Mouse (Mus musculus) embryonic facial prominence, embryonic 15.5 days (tissue): ENCODE results near the gene Snapin. TPM values are rescaled to one million over a fixed set of nuclear protein-coding genes. Genes with fewer than 3 reads are reported as not detected.

Experiments used
- ATAC-seq: fragments of 200-750 bp; cut with Nextera tagmentation; 2 replicates; pipeline ENCODE4 v1.8.0; 2017; ENCODE audit warnings: low read depth, moderate TSS enrichment; ENCODE audit not compliant: insufficient number of reproducible peaks, low FRiP score, low TSS enrichment
- H3K27ac ChIP-seq: fragments of 300-500 bp; sonication (generic); replicated peaks from 2 replicates; pipeline ENCODE4 v1.5.1; 2015; ENCODE audit warnings: mild to moderate bottlenecking, inconsistent platforms
- H3K27me3 ChIP-seq: fragments of 300-500 bp; sonication (generic); 2 replicates; pipeline ENCODE4 v1.6.1; 2015; ENCODE audit warnings: inconsistent platforms
- H3K36me3 ChIP-seq: fragments of 300-500 bp; sonication (generic); 2 replicates; pipeline ENCODE4 v1.6.1; 2015; ENCODE audit warnings: mild to moderate bottlenecking, inconsistent platforms
- H3K4me1 ChIP-seq: fragments of 300-500 bp; sonication (generic); 2 replicates; pipeline ENCODE4 v1.6.1; 2015; ENCODE audit warnings: inconsistent platforms
- H3K4me2 ChIP-seq: fragments of 300-500 bp; sonication (generic); replicated peaks from 2 replicates; pipeline ENCODE4 v1.6.1; 2015; ENCODE audit warnings: mild to moderate bottlenecking, inconsistent platforms
- H3K4me3 ChIP-seq: fragments of 300-500 bp; sonication (generic); replicated peaks from 2 replicates; pipeline ENCODE4 v1.5.1; 2015; ENCODE audit warnings: mild to moderate bottlenecking, inconsistent platforms
- H3K9ac ChIP-seq: fragments of 300-500 bp; sonication (generic); 2 replicates; pipeline ENCODE4 v1.6.1; 2015; ENCODE audit warnings: inconsistent platforms
- H3K9me3 ChIP-seq: fragments of 300-500 bp; sonication (generic); replicated peaks from 2 replicates; pipeline ENCODE4 v1.6.1; 2016; ENCODE audit warnings: inconsistent platforms
- WGBS: fragments of 180-500 bp; shearing (Covaris S2); methylation state at CpG from one replicate; pipeline ENCODE4 v1.1.7; 2015; 5-methylcytosine and 5-hydroxymethylcytosine counted together
- polyA plus RNA-seq: library from polyadenylated mRNA; unstranded; fragments of >200 nt; fragmentation: Nextera tagmentation; extraction: Ambion mirVana; gene quantifications from 2 replicates; pipeline ENCODE4 v1.2.1, GENCODE M21; 2015

The Snapin gene
- polyA plus RNA-seq, 1 experiment from 2014 or later: 104 TPM

GRCm38 (mm10) chr3:90467618-90468300 lies 23.1 kb downstream of the Snapin start:
- H3K4me3 ChIP-seq: no peak overlapping the region
- H3K27me3 ChIP-seq: peaks cover 35% of the 10 kb centered on the region
- 91% methylated on average over 10 of the region's 10 CpGs for WGBS
- H3K4me1 ChIP-seq: peaks cover 17% of the 10 kb centered on the region
- H3K4me2 ChIP-seq: no peak overlapping the region
- no peaks in the 10 kb centered on the region for H3K36me3 ChIP-seq
- no peak overlapping the region for H3K27ac ChIP-seq
- ATAC-seq: no peak
- no peak overlapping the region for H3K9ac ChIP-seq
- H3K9me3 ChIP-seq: no peaks in the 10 kb centered on the region

GRCm38 (mm10) chr3:90466311-90466766 lies 24.5 kb downstream of the Snapin start:
- Histone ChIP-seq H3K9me3 (no peaks in the 10 kb centered on the region), H3K4me1 (peaks cover 17% of the 10 kb centered on the region), H3K4me2 (peak overlapping the region; percentile 88), H3K4me3 (peak overlapping the region; percentile 44), H3K27ac (no peak overlapping the region), H3K9ac (no peak overlapping the region), H3K27me3 (peaks cover 46% of the 10 kb centered on the region), H3K36me3 (no peaks in the 10 kb centered on the region)
- ATAC-seq: 0 out of 2 replicates have a peak, but pooled peaks have one; percentile 18
- WGBS: under 1% methylated on average over 15 of the region's 15 CpGs

GRCm38 (mm10) chr3:90465686-90466310 lies 25.0 kb downstream of the Snapin start, which contains the start of gene Npr1:
Gene Npr1, minus strand, starts transcription at chr3:90465866.
- Histone ChIP-seq H3K9me3 (no peaks in the 10 kb centered on the region), H3K9ac (0 out of 2 replicates have a peak within 1 kb of the TSS, but pooled peaks have one; percentile 21), H3K4me1 (peaks cover 17% of the 10 kb centered on the region), H3K4me3 (peak within 1 kb of the TSS; percentile 44), H3K36me3 (no peaks in the 10 kb centered on the region), H3K4me2 (peak within 1 kb of the TSS; percentile 88), H3K27me3 (peaks cover 46% of the 10 kb centered on the region), H3K27ac (no peak within 1 kb of the TSS)
- peak; percentile 35; the same call in 1 of the 2 replicates for ATAC-seq
- under 1% methylated on average over 43 of the region's 49 CpGs for WGBS

GRCm38 (mm10) chr3:90465081-90465685 lies 25.6 kb downstream of the Snapin start:
- WGBS: 1% methylated on average over 74 of the region's 75 CpGs
- peaks cover 46% of the 10 kb centered on the region for H3K27me3 ChIP-seq

GRCm38 (mm10) chr3:90464552-90465080 lies 26.2 kb downstream of the Snapin start:
- ATAC-seq: no peak
- H3K36me3 ChIP-seq: no peaks in the 10 kb centered on the region
- peak overlapping the region; percentile 44 for H3K4me3 ChIP-seq
- peak overlapping the region; percentile 88 for H3K4me2 ChIP-seq
- H3K27ac ChIP-seq: no peak overlapping the region
- H3K27me3 ChIP-seq: peaks cover 46% of the 10 kb centered on the region
- 0 out of 2 replicates have a peak overlapping the region, but pooled peaks have one; percentile 21 for H3K9ac ChIP-seq
- no peaks in the 10 kb centered on the region for H3K9me3 ChIP-seq
- WGBS: 12% methylated on average over 37 of the region's 37 CpGs
- peaks cover 17% of the 10 kb centered on the region for H3K4me1 ChIP-seq

More at GRCm38 (mm10) chr3:90465081-90465685, 25.6 kb downstream of the Snapin start:
- no peak for ATAC-seq
- peak overlapping the region; percentile 88 for H3K4me2 ChIP-seq
- H3K36me3 ChIP-seq: no peaks in the 10 kb centered on the region
- H3K9me3 ChIP-seq: no peaks in the 10 kb centered on the region
- H3K4me1 ChIP-seq: peaks cover 17% of the 10 kb centered on the region
- H3K9ac ChIP-seq: 0 out of 2 replicates have a peak overlapping the region, but pooled peaks have one; percentile 21
- H3K4me3 ChIP-seq: peak overlapping the region; percentile 44
- H3K27ac ChIP-seq: no peak overlapping the region

- H3K27me3 ChIP-seq: peaks cover 46% of the 10 kb centered on the region
- WGBS: 31% methylated on average over 7 of the region's 7 CpGs
These were observed 28.3 kb downstream of the Snapin start for GRCm38 (mm10) chr3:90462579-90462978.

GRCm38 (mm10) chr3:90461935-90462334 lies 28.9 kb downstream of the Snapin start:
- no peak overlapping the region for H3K4me3 ChIP-seq
- no peaks in the 10 kb centered on the region for H3K9me3 ChIP-seq
- H3K27me3 ChIP-seq: peaks cover 46% of the 10 kb centered on the region
- ATAC-seq: no peak
- 74% methylated on average over 3 of the region's 3 CpGs for WGBS
- no peaks in the 10 kb centered on the region for H3K36me3 ChIP-seq
- H3K4me2 ChIP-seq: no peak overlapping the region
- H3K4me1 ChIP-seq: peaks cover 17% of the 10 kb centered on the region
- H3K9ac ChIP-seq: no peak overlapping the region
- H3K27ac ChIP-seq: no peak overlapping the region

More at GRCm38 (mm10) chr3:90462579-90462978, 28.3 kb downstream of the Snapin start:
- H3K27ac ChIP-seq: no peak overlapping the region
- H3K4me1 ChIP-seq: peaks cover 17% of the 10 kb centered on the region
- H3K4me2 ChIP-seq: no peak overlapping the region
- H3K4me3 ChIP-seq: no peak overlapping the region
- ATAC-seq: no peak
- no peak overlapping the region for H3K9ac ChIP-seq
- H3K9me3 ChIP-seq: no peaks in the 10 kb centered on the region
- H3K36me3 ChIP-seq: no peaks in the 10 kb centered on the region

GRCm38 (mm10) chr3:90460315-90460714 lies 30.5 kb downstream of the Snapin start:
- peaks cover 37% of the 10 kb centered on the region for H3K27me3 ChIP-seq
- peaks cover 6% of the 10 kb centered on the region for H3K4me1 ChIP-seq
- no peak overlapping the region for H3K27ac ChIP-seq
- no peak overlapping the region for H3K4me3 ChIP-seq
- H3K4me2 ChIP-seq: no peak overlapping the region
- WGBS: 58% methylated on average over 5 of the region's 5 CpGs
- H3K9me3 ChIP-seq: no peaks in the 10 kb centered on the region
- H3K36me3 ChIP-seq: no peaks in the 10 kb centered on the region
- H3K9ac ChIP-seq: no peak overlapping the region
- no peak for ATAC-seq

GRCm38 (mm10) chr3:90459727-90460126 lies 31.1 kb downstream of the Snapin start:
- WGBS: 82% methylated on average over 9 of the region's 9 CpGs
- Histone ChIP-seq H3K4me2 (no peak overlapping the region), H3K4me1 (peaks cover under 1% of the 10 kb centered on the region), H3K27me3 (peaks cover 31% of the 10 kb centered on the region), H3K9ac (no peak overlapping the region), H3K9me3 (no peaks in the 10 kb centered on the region), H3K36me3 (no peaks in the 10 kb centered on the region), H3K4me3 (no peak overlapping the region), H3K27ac (no peak overlapping the region)
- no peak for ATAC-seq

GRCm38 (mm10) chr3:90454931-90455330 lies 35.9 kb downstream of the Snapin start:
- WGBS: 82% methylated on average over 14 of the region's 14 CpGs
- no peak overlapping the region for H3K9ac ChIP-seq
- no peak overlapping the region for H3K4me2 ChIP-seq
- no peak for ATAC-seq
- H3K4me3 ChIP-seq: no peak overlapping the region
- no peaks in the 10 kb centered on the region for H3K9me3 ChIP-seq
- no peaks in the 10 kb centered on the region for H3K27me3 ChIP-seq
- no peaks in the 10 kb centered on the region for H3K4me1 ChIP-seq
- no peak overlapping the region for H3K27ac ChIP-seq
- H3K36me3 ChIP-seq: no peaks in the 10 kb centered on the region
